Mouse (Mus musculus): ENCODE measurements around the gene Eef1akmt2. TPM values are rescaled to one million over a fixed set of nuclear protein-coding genes. Genes with fewer than 3 reads are reported as not detected.

The Eef1akmt2 gene
- polyA plus RNA-seq, 1 experiment from 2014 or later, result 39.0 TPM

GRCm38 (mm10) chr7:132880276-132880675 is 27.8 kb upstream of the Eef1akmt2 start:
- H3K9ac ChIP-seq (ENCODE audit: low read length), result no peak overlapping the region
- no peaks in the 10 kb centered on the region for H3K4me1 ChIP-seq (replicated peaks; ENCODE audit: control insufficient read depth, insufficient read depth)
- TF ChIP-seq EP300 (optimal IDR thresholded peaks at IDR 0.05) (no peak), CTCF (IDR thresholded peaks at IDR 0.05; ENCODE audit: low read depth) (no peak)
- ATAC-seq (ENCODE audit: low FRiP score, low TSS enrichment), result no peak
- peaks cover 39% of the 10 kb centered on the region for H3K36me3 ChIP-seq (ENCODE audit: control insufficient read depth, insufficient read depth, low read length)
- WGBS, result 69% methylated on average over 1 of the region's 1 CpGs
- no peak overlapping the region for H3K27ac ChIP-seq (replicated peaks)
- no peaks in the 10 kb centered on the region for H3K9me3 ChIP-seq (ENCODE audit: control insufficient read depth, low read length)
- no peak overlapping the region for H3K4me2 ChIP-seq (replicated peaks; ENCODE audit: low read depth)
- DNase-seq (ENCODE audit: low spot score), result no peak
- no peaks in the 10 kb centered on the region for H3K27me3 ChIP-seq (ENCODE audit: control insufficient read depth, insufficient read depth, low read length)
- no peak overlapping the region for H3K4me3 ChIP-seq (ENCODE audit: low read depth, low read length)

- Histone ChIP-seq H3K9me3 (ENCODE audit: control insufficient read depth, low read length) (no peaks in the 10 kb centered on the region), H3K4me1 (replicated peaks; ENCODE audit: control insufficient read depth, insufficient read depth) (no peaks in the 10 kb centered on the region), H3K4me3 (ENCODE audit: low read depth, low read length) (no peak overlapping the region), H3K27me3 (ENCODE audit: control insufficient read depth, insufficient read depth, low read length) (no peaks in the 10 kb centered on the region), H3K9ac (ENCODE audit: low read length) (no peak overlapping the region), H3K27ac (replicated peaks) (no peak overlapping the region), H3K36me3 (ENCODE audit: control insufficient read depth, insufficient read depth, low read length) (peaks cover 31% of the 10 kb centered on the region), H3K4me2 (replicated peaks; ENCODE audit: low read depth) (no peak overlapping the region)
- ATAC-seq (ENCODE audit: low FRiP score, low TSS enrichment) (no peak), DNase-seq (ENCODE audit: low spot score) (no peak)
- TF ChIP-seq CTCF (IDR thresholded peaks at IDR 0.05; ENCODE audit: low read depth), result no peak
- TF ChIP-seq EP300 (optimal IDR thresholded peaks at IDR 0.05), result no peak
- 95% methylated on average over 2 of the region's 2 CpGs for WGBS
Observed at GRCm38 (mm10) chr7:132875391-132876086, 23.1 kb upstream of the Eef1akmt2 start.

DNA sequence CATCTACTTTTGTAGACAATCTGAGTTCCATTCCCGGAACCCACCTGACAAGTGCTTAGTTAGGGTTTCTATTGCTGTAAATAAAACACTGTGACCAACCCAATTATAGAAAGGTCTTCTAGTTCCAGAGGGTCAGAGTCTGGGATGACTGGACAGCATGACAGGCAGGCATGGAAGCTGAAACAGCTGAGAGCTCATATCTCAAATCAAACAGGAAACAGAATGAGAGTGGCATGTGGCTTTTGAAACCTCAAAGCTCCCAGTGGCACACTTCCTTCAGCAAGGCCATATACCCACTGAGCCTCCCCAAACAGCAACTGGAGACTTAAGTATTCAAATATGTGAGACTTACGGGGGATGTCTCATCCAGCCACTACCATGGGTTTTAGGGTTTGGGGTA is 20.6 kb upstream of the Eef1akmt2 start:
- Histone ChIP-seq H3K4me1 (replicated peaks; ENCODE audit: control insufficient read depth, insufficient read depth) (no peaks in the 10 kb centered on the region), H3K27ac (replicated peaks) (no peak overlapping the region), H3K36me3 (ENCODE audit: control insufficient read depth, insufficient read depth, low read length) (peaks cover 32% of the 10 kb centered on the region), H3K27me3 (ENCODE audit: control insufficient read depth, insufficient read depth, low read length) (no peaks in the 10 kb centered on the region), H3K4me3 (ENCODE audit: low read depth, low read length) (no peak overlapping the region), H3K4me2 (replicated peaks; ENCODE audit: low read depth) (no peak overlapping the region), H3K9me3 (ENCODE audit: control insufficient read depth, low read length) (no peaks in the 10 kb centered on the region), H3K9ac (ENCODE audit: low read length) (no peak overlapping the region)
- TF ChIP-seq EP300 (optimal IDR thresholded peaks at IDR 0.05) (no peak), CTCF (IDR thresholded peaks at IDR 0.05; ENCODE audit: low read depth) (no peak)
- DNase-seq (ENCODE audit: low spot score), result no peak
- 96% methylated on average over 2 of the region's 2 CpGs for WGBS
- ATAC-seq (ENCODE audit: low FRiP score, low TSS enrichment), result no peak

DNA sequence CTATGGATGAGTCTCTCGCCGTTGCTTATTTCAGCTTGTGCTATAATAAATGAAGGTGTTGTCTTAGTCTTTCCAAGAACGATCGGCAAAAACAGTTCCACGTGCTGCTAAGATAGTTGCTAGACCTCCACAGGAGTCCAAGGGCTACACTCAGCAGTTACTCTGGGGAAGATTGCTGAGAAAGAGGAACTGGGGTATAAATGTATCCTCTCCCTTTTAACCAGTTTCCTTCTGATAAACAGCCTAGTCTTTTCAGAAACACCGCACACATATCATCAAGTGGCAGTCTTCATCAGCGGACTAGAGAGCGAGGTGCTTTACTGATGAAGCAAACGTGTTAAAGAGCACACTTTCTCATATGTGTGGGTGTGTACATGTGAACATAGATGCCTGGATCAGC is 13.8 kb upstream of the Eef1akmt2 start:
- no peak overlapping the region for H3K4me2 ChIP-seq (replicated peaks; ENCODE audit: low read depth)
- H3K9me3 ChIP-seq (ENCODE audit: control insufficient read depth, low read length), result no peaks in the 10 kb centered on the region
- ATAC-seq (ENCODE audit: low FRiP score, low TSS enrichment), result no peak
- WGBS, result 91% methylated on average over 9 of the region's 9 CpGs
- no peak for DNase-seq (ENCODE audit: low spot score)
- no peaks in the 10 kb centered on the region for H3K4me1 ChIP-seq (replicated peaks; ENCODE audit: control insufficient read depth, insufficient read depth)
- H3K9ac ChIP-seq (ENCODE audit: low read length), result no peak overlapping the region
- H3K4me3 ChIP-seq (ENCODE audit: low read depth, low read length), result no peak overlapping the region
- peaks cover 18% of the 10 kb centered on the region for H3K36me3 ChIP-seq (ENCODE audit: control insufficient read depth, insufficient read depth, low read length)
- TF ChIP-seq EP300 (optimal IDR thresholded peaks at IDR 0.05) (no peak), CTCF (IDR thresholded peaks at IDR 0.05; ENCODE audit: low read depth) (no peak)
- H3K27me3 ChIP-seq (ENCODE audit: control insufficient read depth, insufficient read depth, low read length), result no peaks in the 10 kb centered on the region
- no peak overlapping the region for H3K27ac ChIP-seq (replicated peaks)

DNA sequence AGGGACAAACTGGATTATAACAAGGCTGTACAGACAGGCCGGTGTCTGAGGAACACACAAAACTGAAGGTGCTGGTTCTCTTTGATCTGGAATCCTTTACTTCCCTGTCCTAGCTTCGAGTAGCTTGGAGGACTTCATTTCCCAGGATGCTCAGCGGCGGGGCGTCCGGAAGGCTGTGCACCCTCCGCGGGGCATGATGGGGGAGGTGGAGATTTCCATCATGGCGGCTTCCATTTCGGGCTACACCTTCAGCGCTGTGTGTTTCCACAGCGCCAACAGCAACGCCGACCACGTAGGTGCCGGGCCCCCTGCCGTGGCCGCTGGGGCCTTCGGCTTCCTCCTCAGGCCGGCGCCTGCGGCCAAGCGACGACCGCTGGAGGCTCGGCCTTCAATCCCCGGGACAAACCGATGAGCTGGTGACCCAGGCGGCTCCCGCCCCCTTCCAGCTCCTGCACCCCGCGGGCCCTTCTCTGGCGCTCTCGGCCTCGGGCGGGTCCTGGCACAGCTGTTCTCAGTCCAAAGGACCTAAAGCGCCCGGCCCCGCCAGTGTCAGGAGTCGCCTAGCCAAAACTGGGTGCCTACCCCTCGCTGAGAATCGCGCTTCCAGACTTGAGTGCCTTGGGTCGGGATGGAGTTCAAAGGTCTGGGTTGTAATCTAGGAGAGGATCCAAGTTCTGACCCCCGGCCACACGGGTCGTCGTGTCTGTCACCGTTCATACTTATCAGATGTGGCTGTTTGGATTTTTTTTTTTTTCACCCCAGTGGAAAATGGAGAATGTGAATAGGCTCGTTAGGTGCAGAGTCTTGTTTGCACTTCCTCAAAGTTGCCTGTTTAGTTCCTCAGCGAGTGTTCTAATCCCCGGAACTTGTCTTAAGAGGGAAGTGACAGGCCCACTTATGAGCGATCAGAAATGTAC is 6.8 kb upstream of the Eef1akmt2 start, which contains the start of gene Abraxas2:
TSS of gene Abraxas2 (plus strand) at position 184 of the 917 bp plus-strand sequence.
- no peaks in the 10 kb centered on the region for H3K4me1 ChIP-seq (replicated peaks; ENCODE audit: control insufficient read depth, insufficient read depth)
- H3K4me3 ChIP-seq (ENCODE audit: low read depth, low read length), result peak within 1 kb of the TSS; percentile 92
- H3K27ac ChIP-seq (replicated peaks), result peak within 1 kb of the TSS; percentile 86
- H3K36me3 ChIP-seq (ENCODE audit: control insufficient read depth, insufficient read depth, low read length), result no peaks in the 10 kb centered on the region
- WGBS, result under 1% methylated on average over 53 of the region's 53 CpGs
- no peak for TF ChIP-seq EP300 (optimal IDR thresholded peaks at IDR 0.05)
- TF ChIP-seq CTCF (IDR thresholded peaks at IDR 0.05; ENCODE audit: low read depth), result no peak
- H3K9me3 ChIP-seq (ENCODE audit: control insufficient read depth, low read length), result no peaks in the 10 kb centered on the region
- peak; percentile 95 for DNase-seq (ENCODE audit: low spot score)
- no peaks in the 10 kb centered on the region for H3K27me3 ChIP-seq (ENCODE audit: control insufficient read depth, insufficient read depth, low read length)
- ATAC-seq (ENCODE audit: low FRiP score, low TSS enrichment), result peak; percentile 97
- H3K4me2 ChIP-seq (replicated peaks; ENCODE audit: low read depth), result peak within 1 kb of the TSS; percentile 82
- H3K9ac ChIP-seq (ENCODE audit: low read length), result peak within 1 kb of the TSS; percentile 92

Measured in stomach, postnatal 0 days (tissue).